Mouse (Mus musculus): ENCODE measurements around the gene Gm20388.

- no peak for TF ChIP-seq CTCF (IDR thresholded peaks at IDR 0.05; ENCODE audit: low read depth)
- no peak for TF ChIP-seq EP300 (optimal IDR thresholded peaks at IDR 0.05)
These were observed 3595.1 kb downstream of the Gm20388 start for GRCm38 (mm10) chr8:123505695-123506094.
